Mouse (Mus musculus) hindlimb bud, embryonic 11.5 days (tissue): Measurements from ENCODE around the gene Olfr747.
"Not testable (repeated sequence)": the region's sequence is repeated elsewhere in the genome, so short reads cannot be mapped to it uniquely, and the experiment has no call there.

Experiments
- DNase-seq: peaks from one replicate; pipeline ENCODE4 v3.0.0-alpha.2; 2012; ENCODE audit warnings: low read depth, low spot score; ENCODE audit errors: extremely low spot score

Gene Olfr747

DNA sequence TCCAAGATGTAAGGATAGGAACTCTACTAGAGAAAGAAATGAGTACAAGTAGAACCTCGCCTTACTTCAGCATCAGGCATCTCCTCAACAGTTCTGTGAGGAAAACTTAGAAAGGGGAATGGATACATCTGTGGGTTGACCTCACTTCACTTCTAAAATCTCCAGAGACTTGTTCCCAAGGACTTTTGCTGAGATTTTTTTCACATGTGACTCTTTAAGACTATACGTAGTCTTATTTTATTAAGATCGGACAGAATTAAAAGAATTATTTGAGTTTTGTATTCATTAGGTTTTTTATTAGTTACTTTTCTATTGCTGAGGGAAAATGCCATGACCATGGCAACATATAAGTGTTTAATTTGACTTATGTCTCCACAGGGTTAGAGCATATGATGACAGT is at the start of gene Olfr747:
Gene Olfr747 (minus strand): TSS at position 101 of the 400 bp plus-strand sequence.
- no peak for DNase-seq

- DNase-seq, result no peak
Measured at GRCm38 (mm10) chr14:50741584-50741983, 48.6 kb upstream of the Olfr747 start.

DNA sequence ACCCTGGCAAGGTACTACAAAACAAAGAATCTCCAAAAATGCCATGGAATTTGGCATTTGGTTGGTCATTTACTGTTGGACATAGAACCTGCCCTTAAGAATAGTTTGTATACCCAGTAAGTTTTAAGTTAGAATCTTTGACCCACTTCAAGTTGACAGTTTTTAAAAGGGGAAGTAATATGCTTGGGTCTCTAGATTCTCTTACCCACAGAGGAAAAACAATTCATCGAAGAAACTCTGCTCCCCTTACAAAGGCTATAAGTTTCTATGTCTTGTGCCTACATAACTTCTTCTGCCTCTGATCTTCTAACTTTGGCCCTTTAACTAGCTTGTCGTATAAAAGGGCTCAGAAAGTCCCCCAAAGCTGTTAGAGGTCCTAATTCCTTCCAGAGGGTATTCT is 47.3 kb upstream of the Olfr747 start:
- DNase-seq, result no peak

GRCm38 (mm10) chr14:50722371-50722770 is 29.4 kb upstream of the Olfr747 start:
- not testable (repeated sequence) for DNase-seq

DNA sequence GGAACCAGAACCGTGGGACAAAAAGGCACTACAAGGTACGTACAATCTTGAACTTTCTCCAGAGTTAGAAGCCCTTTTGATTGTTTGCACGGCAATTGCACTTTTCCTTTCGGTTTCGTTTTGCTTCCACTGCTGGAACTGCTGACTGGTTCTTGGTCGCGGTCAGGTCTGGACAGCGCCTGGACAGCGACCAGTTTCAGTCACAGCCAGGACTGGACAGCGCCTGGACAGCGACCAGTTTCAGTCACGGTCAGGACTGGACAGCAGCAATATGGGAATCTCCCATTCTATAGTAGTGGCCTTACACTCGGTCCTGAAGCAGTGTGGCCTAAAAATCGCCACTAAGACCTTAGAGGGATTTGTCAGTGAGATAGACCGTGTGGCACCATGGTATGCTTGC is 26.9 kb upstream of the Olfr747 start:
- DNase-seq, result not testable (repeated sequence)

- no peak for DNase-seq
Measured at GRCm38 (mm10) chr14:50707073-50707472, 14.1 kb upstream of the Olfr747 start, which contains the start of gene Olfr748. Gene Olfr748, plus strand, starts transcription at chr14:50707373.

GRCm38 (mm10) chr14:50646783-50647182 is 46.2 kb downstream of the Olfr747 start, which contains the start of gene Olfr746:
Gene Olfr746, plus strand, starts transcription at chr14:50647083.
- DNase-seq, result no peak

DNA sequence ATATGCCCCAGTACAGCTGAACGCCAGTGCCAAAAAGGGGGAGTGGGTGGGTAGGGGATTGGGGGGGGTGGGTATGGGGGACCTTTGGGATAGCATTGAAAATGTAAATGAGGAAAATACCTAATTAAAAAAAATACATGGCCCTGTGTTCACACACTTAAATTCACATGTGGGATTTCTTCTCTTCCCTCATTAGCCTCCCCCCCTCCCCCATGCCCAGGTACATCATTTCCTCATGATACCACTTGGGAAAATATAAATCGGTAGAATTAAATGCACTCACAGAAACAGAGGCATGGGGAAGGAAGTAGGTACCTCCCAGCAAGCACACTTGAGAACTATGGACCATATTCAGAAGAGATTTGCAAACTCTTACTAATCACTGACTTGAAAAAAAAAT is 53.9 kb downstream of the Olfr747 start, which contains the start of gene Olfr745:
Gene Olfr745 (plus strand): TSS at position 301 of the 400 bp plus-strand sequence.
- DNase-seq, result no peak
